Mouse (Mus musculus): ENCODE measurements around the gene Myh9. TPM values are rescaled to one million over a fixed set of nuclear protein-coding genes. Genes with fewer than 3 reads are reported as not detected.

Gene Myh9
- polyA plus RNA-seq, 1 experiment: 64.1 TPM

DNA sequence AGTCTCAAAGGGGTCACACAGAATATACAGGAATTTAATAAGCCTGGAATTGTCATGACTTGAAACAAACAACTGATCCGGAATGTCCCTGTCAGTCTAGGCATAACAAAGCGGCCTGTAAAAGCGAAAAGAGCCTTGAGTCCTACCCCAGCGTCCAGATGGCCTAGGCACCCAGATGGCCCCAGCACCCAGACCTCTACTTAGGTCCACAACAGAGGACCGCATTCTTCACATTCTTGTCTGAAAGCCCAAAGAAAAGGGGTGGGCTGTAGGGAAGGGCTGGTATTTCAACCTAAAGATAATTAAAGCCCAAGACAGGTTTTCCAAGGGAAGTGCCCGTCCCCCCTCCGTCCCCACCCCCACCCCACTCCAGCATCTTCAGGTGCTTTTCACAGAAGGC is 14.6 kb downstream of the Myh9 start:
- peaks cover 67% of the 10 kb centered on the region for H3K4me1 ChIP-seq (ENCODE audit: control insufficient read depth, insufficient read depth, low read length)
- no peaks in the 10 kb centered on the region for H3K36me3 ChIP-seq (ENCODE audit: control insufficient read depth, insufficient read depth, low read length)
- H3K4me3 ChIP-seq (ENCODE audit: insufficient read depth, low read depth, low read length): no peak overlapping the region
- no peak for TF ChIP-seq CTCF (conservative IDR thresholded peaks at IDR 0.05; ENCODE audit: insufficient read depth, insufficient read length, low read depth, low read length)
- no peak for TF ChIP-seq POLR2A (IDR thresholded peaks at IDR 0.05; ENCODE audit: low read depth, low read length)
- DNase-seq: no peak
- peak overlapping the region; percentile 2 for H3K27ac ChIP-seq (ENCODE audit: insufficient read depth, low read depth, low read length)
- H3K27me3 ChIP-seq (replicated peaks; ENCODE audit: control insufficient read depth, insufficient read depth, low read length): no peaks in the 10 kb centered on the region
- 18% methylated on average over 7 of the region's 7 CpGs for WGBS

DNA sequence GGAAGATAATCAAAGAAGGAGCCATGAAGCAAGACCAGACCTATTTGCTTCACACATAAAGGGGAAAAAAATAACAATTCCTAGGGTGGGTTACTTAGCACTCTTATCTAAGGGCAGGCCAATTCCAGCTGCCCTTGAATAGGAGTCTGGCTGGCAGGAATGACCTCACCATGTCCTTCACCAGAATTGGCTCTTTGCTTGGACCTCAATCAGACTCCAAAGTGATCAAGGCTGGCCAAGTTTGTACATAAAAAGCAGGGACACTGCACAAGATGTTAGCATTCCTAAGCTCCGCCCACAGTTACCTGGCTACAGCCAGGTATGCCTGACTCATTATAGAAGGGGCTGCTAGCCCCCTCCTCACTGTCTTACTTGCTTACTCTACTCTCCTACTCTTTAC is 16.6 kb downstream of the Myh9 start:
- Histone ChIP-seq H3K4me3 (ENCODE audit: insufficient read depth, low read depth, low read length) (no peak overlapping the region), H3K27ac (ENCODE audit: insufficient read depth, low read depth, low read length) (peak overlapping the region; percentile 66), H3K36me3 (ENCODE audit: control insufficient read depth, insufficient read depth, low read length) (no peaks in the 10 kb centered on the region), H3K4me1 (ENCODE audit: control insufficient read depth, insufficient read depth, low read length) (peaks cover 70% of the 10 kb centered on the region), H3K27me3 (replicated peaks; ENCODE audit: control insufficient read depth, insufficient read depth, low read length) (no peaks in the 10 kb centered on the region)
- no peak for TF ChIP-seq POLR2A (IDR thresholded peaks at IDR 0.05; ENCODE audit: low read depth, low read length)
- TF ChIP-seq CTCF (conservative IDR thresholded peaks at IDR 0.05; ENCODE audit: insufficient read depth, insufficient read length, low read depth, low read length): no peak
- 78% methylated on average over 1 of the region's 1 CpGs for WGBS
- peak; percentile 61 for DNase-seq

DNA sequence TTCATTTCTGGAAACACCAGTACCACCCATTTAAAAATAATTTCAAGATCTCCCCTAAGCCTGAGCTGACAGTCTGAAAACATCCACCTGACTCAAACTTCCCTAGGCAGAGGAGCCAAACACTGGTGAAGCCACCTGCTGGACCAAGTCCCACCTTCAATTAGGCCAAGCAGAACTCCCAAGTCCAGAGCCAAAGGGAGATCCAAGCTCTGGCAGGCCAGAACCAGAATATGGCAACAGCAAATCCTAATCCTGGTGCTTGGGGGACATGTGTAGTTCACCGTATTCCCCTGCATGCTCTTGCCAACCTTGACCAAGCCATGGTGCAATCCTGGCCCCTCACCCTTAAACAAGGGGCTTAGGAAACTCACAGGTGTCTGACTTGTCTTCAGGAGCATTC is 17.7 kb downstream of the Myh9 start:
- TF ChIP-seq POLR2A (IDR thresholded peaks at IDR 0.05; ENCODE audit: low read depth, low read length): no peak
- TF ChIP-seq CTCF (conservative IDR thresholded peaks at IDR 0.05; ENCODE audit: insufficient read depth, insufficient read length, low read depth, low read length): 0 out of 2 replicates have a peak, but pooled peaks have one; percentile 4
- H3K4me1 ChIP-seq (ENCODE audit: control insufficient read depth, insufficient read depth, low read length): peaks cover 72% of the 10 kb centered on the region
- no peak for DNase-seq
- no peak overlapping the region for H3K4me3 ChIP-seq (ENCODE audit: insufficient read depth, low read depth, low read length)
- no peaks in the 10 kb centered on the region for H3K36me3 ChIP-seq (ENCODE audit: control insufficient read depth, insufficient read depth, low read length)
- H3K27me3 ChIP-seq (replicated peaks; ENCODE audit: control insufficient read depth, insufficient read depth, low read length): no peaks in the 10 kb centered on the region
- WGBS: 59% methylated on average over 1 of the region's 1 CpGs
- H3K27ac ChIP-seq (ENCODE audit: insufficient read depth, low read depth, low read length): peak overlapping the region; percentile 18

DNA sequence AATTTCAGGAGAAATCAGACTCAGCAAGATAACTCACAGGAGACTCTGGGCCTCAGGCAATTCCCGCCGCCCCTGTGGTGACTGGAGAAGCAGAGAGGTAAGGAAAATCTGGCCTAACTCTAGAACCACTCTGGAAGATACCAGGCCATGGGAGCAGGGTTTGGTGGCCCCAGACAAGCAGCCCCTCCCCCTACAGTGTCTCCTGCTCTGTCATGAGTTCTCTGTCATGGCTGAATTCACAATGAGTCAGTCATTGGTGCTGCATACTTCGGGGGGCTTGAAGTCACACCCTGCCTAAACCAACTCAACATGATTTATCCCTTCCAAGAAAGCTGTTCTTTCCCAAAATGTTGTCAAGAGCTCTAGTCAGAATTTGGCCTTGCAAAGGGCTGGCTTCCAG is 18.3 kb downstream of the Myh9 start:
- no peaks in the 10 kb centered on the region for H3K36me3 ChIP-seq (ENCODE audit: control insufficient read depth, insufficient read depth, low read length)
- H3K27me3 ChIP-seq (replicated peaks; ENCODE audit: control insufficient read depth, insufficient read depth, low read length): no peaks in the 10 kb centered on the region
- no peak for DNase-seq
- H3K4me1 ChIP-seq (ENCODE audit: control insufficient read depth, insufficient read depth, low read length): peaks cover 78% of the 10 kb centered on the region
- TF ChIP-seq POLR2A (IDR thresholded peaks at IDR 0.05; ENCODE audit: low read depth, low read length) (no peak), CTCF (conservative IDR thresholded peaks at IDR 0.05; ENCODE audit: insufficient read depth, insufficient read length, low read depth, low read length) (no peak)
- WGBS: 15% methylated on average over 3 of the region's 3 CpGs
- H3K27ac ChIP-seq (ENCODE audit: insufficient read depth, low read depth, low read length): peak overlapping the region; percentile 10
- no peak overlapping the region for H3K4me3 ChIP-seq (ENCODE audit: insufficient read depth, low read depth, low read length)

DNA sequence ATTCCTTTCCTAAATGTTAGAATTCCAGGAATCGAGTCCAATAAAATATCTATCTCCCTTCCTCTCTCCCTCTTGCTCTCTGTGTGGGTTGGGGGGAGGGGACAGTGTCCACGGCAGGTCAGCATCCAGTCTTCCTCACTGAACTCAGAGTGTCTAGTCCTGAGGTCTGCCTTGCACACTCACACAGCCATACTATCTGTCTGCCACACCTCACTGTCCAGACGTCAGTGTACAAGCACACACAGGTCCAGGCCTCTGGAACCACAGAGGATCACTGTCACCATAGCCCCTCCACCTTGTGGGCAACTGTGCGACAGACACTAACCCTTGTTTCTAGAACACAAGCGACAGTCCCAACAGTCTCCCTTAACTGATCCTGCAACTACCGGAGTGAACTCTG is 18.8 kb downstream of the Myh9 start:
- Histone ChIP-seq H3K27ac (ENCODE audit: insufficient read depth, low read depth, low read length) (peak overlapping the region; percentile 10), H3K4me1 (ENCODE audit: control insufficient read depth, insufficient read depth, low read length) (peaks cover 78% of the 10 kb centered on the region), H3K36me3 (ENCODE audit: control insufficient read depth, insufficient read depth, low read length) (no peaks in the 10 kb centered on the region), H3K27me3 (replicated peaks; ENCODE audit: control insufficient read depth, insufficient read depth, low read length) (no peaks in the 10 kb centered on the region), H3K4me3 (ENCODE audit: insufficient read depth, low read depth, low read length) (no peak overlapping the region)
- no peak for DNase-seq
- 21% methylated on average over 6 of the region's 6 CpGs for WGBS
- 0 out of 2 replicates have a peak, but pooled peaks have one; percentile 3 for TF ChIP-seq CTCF (conservative IDR thresholded peaks at IDR 0.05; ENCODE audit: insufficient read depth, insufficient read length, low read depth, low read length)
- TF ChIP-seq POLR2A (IDR thresholded peaks at IDR 0.05; ENCODE audit: low read depth, low read length): no peak

DNA sequence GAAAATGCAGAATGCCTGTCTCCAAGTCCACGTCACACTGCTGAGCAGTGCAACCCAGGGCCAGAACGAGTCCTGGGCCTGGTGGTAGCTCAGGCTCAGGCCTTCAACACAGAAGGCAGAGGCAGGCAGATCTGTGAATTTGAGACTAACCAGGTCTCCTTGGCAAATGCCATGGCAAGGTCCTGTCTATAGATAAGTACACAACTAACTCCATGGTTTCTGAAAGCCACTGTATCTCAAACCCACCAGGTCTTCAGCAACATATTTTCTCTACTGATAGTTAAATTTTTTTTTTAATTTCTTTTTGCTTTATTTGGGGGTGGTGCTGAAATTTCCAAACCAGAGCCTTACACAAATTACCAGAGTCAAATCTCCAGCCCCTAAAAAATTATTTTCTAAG is 19.3 kb downstream of the Myh9 start:
- WGBS: 27% methylated on average over 2 of the region's 2 CpGs
- Histone ChIP-seq H3K36me3 (ENCODE audit: control insufficient read depth, insufficient read depth, low read length) (no peaks in the 10 kb centered on the region), H3K4me3 (ENCODE audit: insufficient read depth, low read depth, low read length) (no peak overlapping the region), H3K4me1 (ENCODE audit: control insufficient read depth, insufficient read depth, low read length) (peaks cover 78% of the 10 kb centered on the region), H3K27ac (ENCODE audit: insufficient read depth, low read depth, low read length) (peak overlapping the region; percentile 79), H3K27me3 (replicated peaks; ENCODE audit: control insufficient read depth, insufficient read depth, low read length) (no peaks in the 10 kb centered on the region)
- TF ChIP-seq POLR2A (IDR thresholded peaks at IDR 0.05; ENCODE audit: low read depth, low read length) (no peak), CTCF (conservative IDR thresholded peaks at IDR 0.05; ENCODE audit: insufficient read depth, insufficient read length, low read depth, low read length) (no peak)
- no peak for DNase-seq

DNA sequence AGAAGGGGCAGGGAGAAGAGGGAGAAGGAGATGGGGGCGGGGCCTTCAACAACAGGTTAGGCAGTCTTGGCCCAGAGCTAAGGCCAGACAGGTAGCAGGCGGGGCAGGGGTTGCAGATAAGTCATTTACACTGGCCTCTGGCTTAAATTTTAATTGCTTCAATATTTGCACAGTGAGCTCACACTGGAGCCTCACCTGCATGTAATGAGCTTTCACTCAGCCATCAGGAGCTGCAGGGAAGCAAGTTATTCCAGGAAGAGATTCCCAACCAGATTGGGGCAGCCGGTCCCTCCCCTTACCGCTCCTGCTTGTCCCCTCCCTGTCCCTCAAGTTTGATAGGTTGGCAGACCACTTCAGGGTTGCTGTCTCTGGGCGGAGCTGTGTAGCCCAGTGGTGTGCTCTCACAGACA is 19.9 kb downstream of the Myh9 start:
- Histone ChIP-seq H3K4me3 (ENCODE audit: insufficient read depth, low read depth, low read length) (no peak overlapping the region), H3K27ac (ENCODE audit: insufficient read depth, low read depth, low read length) (peak overlapping the region; percentile 95), H3K4me1 (ENCODE audit: control insufficient read depth, insufficient read depth, low read length) (peaks cover 79% of the 10 kb centered on the region), H3K27me3 (replicated peaks; ENCODE audit: control insufficient read depth, insufficient read depth, low read length) (no peaks in the 10 kb centered on the region), H3K36me3 (ENCODE audit: control insufficient read depth, insufficient read depth, low read length) (no peaks in the 10 kb centered on the region)
- 25% methylated on average over 5 of the region's 5 CpGs for WGBS
- TF ChIP-seq CTCF (conservative IDR thresholded peaks at IDR 0.05; ENCODE audit: insufficient read depth, insufficient read length, low read depth, low read length) (no peak), POLR2A (IDR thresholded peaks at IDR 0.05; ENCODE audit: low read depth, low read length) (no peak)
- peak; percentile 82 for DNase-seq
